Mouse (Mus musculus) heart, adult 8-10 months (tissue): ENCODE measurements at regions not wholly inside any gene's neighbourhood (a gene's known extent, or its start where the extent isn't known, plus 50 kb on each side); places are given as distances from the start of the nearest gene placed in this dataset.

Experiments
- DNase-seq: peaks from one replicate; pipeline ENCODE4 v3.0.0; 2022; ENCODE audit warnings: low spot score

DNA sequence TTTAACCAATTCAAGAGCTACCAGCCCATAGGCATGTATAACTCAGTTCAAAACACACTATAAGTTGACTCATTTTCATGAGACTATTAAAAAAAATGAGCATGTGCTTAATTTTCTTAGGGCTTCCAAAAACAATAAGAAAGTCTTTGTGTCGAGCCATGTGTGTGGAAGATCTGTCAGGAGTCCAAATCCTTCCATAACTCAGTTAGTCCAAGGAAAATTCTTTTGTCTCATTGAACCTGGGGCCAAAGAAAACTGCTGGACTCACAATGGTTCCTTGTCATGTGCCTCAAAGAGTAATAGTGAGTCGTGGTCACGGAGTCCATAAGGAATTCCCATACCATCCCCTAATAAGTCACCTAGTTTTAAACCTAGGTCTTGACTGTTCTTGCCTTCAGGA is 199.0 kb upstream of the Gm21798 start:
- DNase-seq = no peak

DNA sequence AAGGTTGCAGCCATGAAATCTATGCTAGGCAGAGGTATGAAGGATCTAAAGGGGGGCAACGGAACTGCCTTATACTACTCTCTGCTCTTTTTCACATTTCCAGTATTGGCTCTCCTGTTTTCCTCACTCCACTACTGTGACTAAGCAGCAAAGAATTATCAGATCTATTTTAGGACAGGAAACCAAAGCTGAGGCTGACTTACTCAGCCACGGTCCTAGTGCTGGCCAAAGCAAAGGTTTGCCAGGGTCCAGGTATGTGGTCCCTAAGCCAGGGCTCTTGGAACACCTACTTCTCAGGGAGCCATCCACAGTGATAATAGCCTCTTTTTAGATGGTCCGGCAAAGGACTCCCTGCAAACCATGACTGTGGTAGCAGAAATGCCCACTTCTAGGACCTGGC is 195.6 kb upstream of the Gm21798 start:
- peak; percentile 16 for DNase-seq

GRCm38 (mm10) chr15:64622591-64622990 is 194.9 kb upstream of the Gm21798 start:
- DNase-seq = peak; percentile 53

- no peak for DNase-seq
Observed at GRCm38 (mm10) chr15:64626359-64626758, 191.1 kb upstream of the Gm21798 start.

DNA sequence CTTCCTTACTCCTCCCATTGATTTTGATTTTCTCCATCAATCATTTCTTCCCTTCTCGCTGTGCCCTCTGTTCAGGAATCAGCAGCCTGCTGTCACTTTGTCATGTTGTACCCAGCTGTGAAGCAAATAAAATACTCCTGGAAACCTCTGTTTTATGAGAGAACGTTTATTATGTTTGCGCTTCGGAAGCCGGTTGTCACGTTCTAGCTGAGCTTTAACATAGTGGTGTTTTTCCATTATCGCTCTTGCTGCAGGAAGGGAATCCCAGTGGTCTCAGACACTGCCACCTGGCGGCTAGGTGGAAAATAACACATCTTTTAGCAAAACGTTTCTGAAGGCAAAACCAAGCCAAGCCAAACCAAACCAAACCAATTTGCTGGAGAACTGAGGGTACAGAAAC is 190.2 kb upstream of the Gm21798 start:
- peak; percentile 67 for DNase-seq
